In the genomic region with DNA sequence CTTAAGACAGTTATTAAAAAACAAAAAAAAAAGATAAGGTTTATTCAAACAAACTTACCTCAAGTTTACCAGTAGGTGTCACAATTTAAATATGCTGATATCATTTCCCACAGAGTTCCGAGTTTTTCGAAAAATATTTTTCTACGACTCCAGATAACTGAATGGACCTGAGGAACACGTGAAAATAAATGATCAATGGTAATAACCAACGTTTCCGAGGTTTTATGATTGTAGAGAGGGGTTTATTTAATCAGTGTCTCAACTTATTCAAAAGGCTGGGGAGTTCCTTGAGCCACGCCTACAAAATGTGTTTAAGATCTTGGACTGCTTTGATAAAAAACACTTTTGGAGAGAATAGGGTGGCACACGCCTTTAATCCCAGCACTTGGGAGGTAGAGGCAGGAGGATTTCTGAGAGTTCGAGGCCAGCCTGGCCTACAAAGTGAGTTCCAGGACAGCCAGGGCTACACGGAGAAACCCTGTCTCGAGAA, we compare ENCODE assay signal across 8 mouse cellular contexts. TPM values are rescaled to one million over a fixed set of nuclear protein-coding genes. Genes with fewer than 3 reads are reported as not detected.
DNase-seq lines count a peak whose midpoint lies in the region; ATAC-seq and TF ChIP-seq lines count a peak whose summit lies in the region.

No protein-coding gene starts in this region.

- 0 out of 2 replicates have a peak overlapping the region, but pooled peaks have one; percentile 95 for H3K27ac ChIP-seq in embryonic facial prominence, embryonic 15.5 days (replicated peaks)
- no peak overlapping the region for H3K27ac ChIP-seq in intestine, postnatal 0 days (ENCODE audit: low read depth, low read length)
- no peak overlapping the region for H3K27ac ChIP-seq in midbrain, embryonic 12.5 days (replicated peaks)

- H3K36me3 ChIP-seq in erythroblast, embryonic 14.5 days (ENCODE audit: control insufficient read depth): no peaks in the 10 kb centered on the region
- H3K36me3 ChIP-seq in embryonic facial prominence, embryonic 15.5 days: no peaks in the 10 kb centered on the region
- no peaks in the 10 kb centered on the region for H3K36me3 ChIP-seq in intestine, postnatal 0 days (ENCODE audit: control insufficient read depth, insufficient read depth)
- H3K36me3 ChIP-seq in midbrain, embryonic 12.5 days: no peaks in the 10 kb centered on the region

- peak overlapping the region; percentile 60; the same call in 1 of the 2 replicates for H3K4me2 ChIP-seq in embryonic facial prominence, embryonic 15.5 days (replicated peaks)
- peak overlapping the region; percentile 80; the same call in 1 of the 2 replicates for H3K4me2 ChIP-seq in intestine, postnatal 0 days (replicated peaks; ENCODE audit: low read depth)
- H3K4me2 ChIP-seq in midbrain, embryonic 12.5 days (replicated peaks): peak overlapping the region; percentile 56

- H3K4me1 ChIP-seq in erythroblast, embryonic 14.5 days (ENCODE audit: control insufficient read depth): peaks cover 21% of the 10 kb centered on the region
- peaks cover 7% of the 10 kb centered on the region for H3K4me1 ChIP-seq in embryonic facial prominence, embryonic 15.5 days
- H3K4me1 ChIP-seq in intestine, postnatal 0 days (replicated peaks; ENCODE audit: control insufficient read depth, insufficient read depth, low read length): no peaks in the 10 kb centered on the region
- peaks cover 7% of the 10 kb centered on the region; the same call in 1 of the 2 replicates for H3K4me1 ChIP-seq in midbrain, embryonic 12.5 days

- no peaks in the 10 kb centered on the region for H3K9me3 ChIP-seq in erythroblast, embryonic 14.5 days (ENCODE audit: control insufficient read depth, low read length)
- no peaks in the 10 kb centered on the region for H3K9me3 ChIP-seq in embryonic facial prominence, embryonic 15.5 days (replicated peaks)
- H3K9me3 ChIP-seq in intestine, postnatal 0 days (ENCODE audit: control insufficient read depth): no peaks in the 10 kb centered on the region
- H3K9me3 ChIP-seq in midbrain, embryonic 12.5 days: no peaks in the 10 kb centered on the region

- no peaks in the 10 kb centered on the region for H3K27me3 ChIP-seq in erythroblast, embryonic 14.5 days (ENCODE audit: control insufficient read depth)
- no peaks in the 10 kb centered on the region for H3K27me3 ChIP-seq in embryonic facial prominence, embryonic 15.5 days
- H3K27me3 ChIP-seq in intestine, postnatal 0 days (replicated peaks; ENCODE audit: control insufficient read depth, insufficient read depth, low read length): no peaks in the 10 kb centered on the region
- H3K27me3 ChIP-seq in midbrain, embryonic 12.5 days: no peaks in the 10 kb centered on the region

- ATAC-seq in erythroblast, adult 5-6 weeks (replicated peaks; ENCODE audit: low FRiP score, poor library complexity, severe bottlenecking): no peak
- ATAC-seq in embryonic facial prominence, embryonic 15.5 days (ENCODE audit: insufficient number of reproducible peaks, low FRiP score, low TSS enrichment, low read depth): no peak
- ATAC-seq in intestine, postnatal 0 days: no peak
- no peak for ATAC-seq in midbrain, embryonic 12.5 days (ENCODE audit: low FRiP score, low read depth)
- no peak for ATAC-seq in frontal cortex, adult (ENCODE audit: low TSS enrichment)

- TF ChIP-seq CTCF in intestine, postnatal 0 days (IDR thresholded peaks at IDR 0.05; ENCODE audit: low read depth): peak; percentile 39

- H3K4me3 ChIP-seq in erythroblast, embryonic 14.5 days (replicated peaks): peak overlapping the region; percentile 90
- peak overlapping the region; percentile 73 for H3K4me3 ChIP-seq in embryonic facial prominence, embryonic 15.5 days (replicated peaks)
- H3K4me3 ChIP-seq in intestine, postnatal 0 days (ENCODE audit: low read depth, low read length): peak overlapping the region; percentile 88
- peak overlapping the region; percentile 67; the same call in 1 of the 2 replicates for H3K4me3 ChIP-seq in midbrain, embryonic 12.5 days

- peak; percentile 46 for DNase-seq in Muller cell, postnatal 12 days (ENCODE audit: inconsistent ontology term)
- no peak for DNase-seq in urinary bladder, postnatal 4 days (ENCODE audit: low spot score in 2 of 2)

- no peak overlapping the region for H3K9ac ChIP-seq in embryonic facial prominence, embryonic 15.5 days
- no peak overlapping the region for H3K9ac ChIP-seq in intestine, postnatal 0 days (ENCODE audit: low read depth, low read length)
- H3K9ac ChIP-seq in midbrain, embryonic 12.5 days (replicated peaks): no peak overlapping the region

- 36% methylated on average over 11 of the region's 11 CpGs for WGBS in embryonic facial prominence, embryonic 15.5 days
- 25% methylated on average over 11 of the region's 11 CpGs for whole genome bisulfite sequencing in intestine, postnatal 0 days
- 51% methylated on average over 11 of the region's 11 CpGs for WGBS in midbrain, embryonic 12.5 days

RNA-seq across cellular contexts. Expression of a gene that starts 42.5 kb away (rescaled TPM):
- polyA plus RNA-seq in erythroblast, embryonic 14.5 days (2012): 0.52 and 1.2 TPM in 2 replicates
- total RNA-seq in erythroblast, adult 5-6 weeks (2015; ENCODE audit: low replicate concordance): 7.9 and 11.7 TPM in 2 replicates
- 7.6 and 8.1 TPM in 2 replicates for total RNA-seq in erythroblast, adult 5-6 weeks (2017; ENCODE audit: low replicate concordance)
- 5.6 and 6.8 TPM in 2 replicates for polyA plus RNA-seq in embryonic facial prominence, embryonic 15.5 days (2015; fragmentation: Nextera tagmentation; extraction: Ambion mirVana)
- polyA plus RNA-seq in intestine, postnatal 0 days (2015; fragmentation: Nextera tagmentation; extraction: Ambion mirVana): 0.67 and 1.0 TPM in 2 replicates
- 1.4 and 1.7 TPM in 2 replicates for polyA plus RNA-seq in midbrain, embryonic 12.5 days (2016; fragmentation: Nextera tagmentation; extraction: Ambion mirVana)

RNA-seq across cellular contexts. Expression of a gene that starts 52.4 kb away (rescaled TPM):
- 0.01 TPM in 2 replicates for polyA plus RNA-seq in erythroblast, embryonic 14.5 days (2012)
- total RNA-seq in erythroblast, adult 5-6 weeks (2015; ENCODE audit: low replicate concordance): 25.5 and 40.7 TPM in 2 replicates
- total RNA-seq in erythroblast, adult 5-6 weeks (2017; ENCODE audit: low replicate concordance): 46.3 and 46.7 TPM in 2 replicates
- 89.8 and 93.2 TPM in 2 replicates for polyA plus RNA-seq in embryonic facial prominence, embryonic 15.5 days (2015; fragmentation: Nextera tagmentation; extraction: Ambion mirVana)
- polyA plus RNA-seq in intestine, postnatal 0 days (2015; fragmentation: Nextera tagmentation; extraction: Ambion mirVana): 21.5 and 22.6 TPM in 2 replicates
- polyA plus RNA-seq in midbrain, embryonic 12.5 days (2016; fragmentation: Nextera tagmentation; extraction: Ambion mirVana): 37.3 and 41.2 TPM in 2 replicates

Comparison
In these comparisons a context has a peak if more than half of its experiments do, and no peak if none do; other contexts are left out.
1. RNA of a gene that starts 52.4 kb away (polyA plus RNA-seq): 89.8 to 93.2 TPM in embryonic facial prominence, embryonic 15.5 days, 37.3 to 41.2 TPM in midbrain, embryonic 12.5 days and 21.5 to 22.6 TPM in intestine, postnatal 0 days; 0.01 TPM in erythroblast, embryonic 14.5 days; every median in the first group is over 10 times any median in the second.
2. Peak in every context shown above with its lines, with median percentiles within 50 percentile points of each other: H3K4me3 ChIP-seq and H3K4me2 ChIP-seq.